Mouse (Mus musculus): Measurements from ENCODE around the gene Tmem256. TPM values are rescaled to one million over a fixed set of nuclear protein-coding genes. Genes with fewer than 3 reads are reported as not detected.
A peak's percentile ranks its signal among the peaks of the same experiment; 100 is the strongest.

Gene Tmem256
- polyA plus RNA-seq, 1 experiment, result 99.3 TPM

DNA sequence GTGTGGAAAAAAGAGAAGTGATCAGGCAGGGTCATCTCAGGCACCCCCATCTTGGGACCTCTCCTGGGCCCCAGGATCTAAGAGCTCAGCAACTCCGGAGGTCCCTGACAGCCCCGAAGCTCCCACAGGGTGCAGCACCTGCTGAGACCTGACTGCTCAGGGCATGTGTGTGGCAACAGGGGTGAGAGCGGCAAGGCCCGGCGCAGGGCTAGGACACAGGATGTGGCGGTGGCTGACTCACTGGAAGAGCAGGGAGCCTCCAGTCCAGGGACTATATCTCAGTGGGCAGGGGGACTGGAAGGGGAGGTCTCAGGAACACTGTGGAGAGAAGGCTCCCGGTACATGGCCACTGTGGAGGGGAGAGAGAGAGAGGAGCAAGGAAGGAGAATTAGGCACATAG lies 40.4 kb upstream of the Tmem256 start:
- Histone ChIP-seq H3K36me3 (ENCODE audit: control insufficient read depth, insufficient read depth, low read length) (no peaks in the 10 kb centered on the region), H3K27me3 (ENCODE audit: control insufficient read depth, insufficient read depth, low read length) (0 out of 2 replicates have a peak, but pooled peaks cover 4% of the 10 kb centered on the region), H3K4me1 (ENCODE audit: control insufficient read depth, insufficient read depth, insufficient read length, low read length) (peaks cover 21% of the 10 kb centered on the region), H3K4me3 (ENCODE audit: low read depth, low read length) (no peak overlapping the region), H3K27ac (ENCODE audit: insufficient read depth, low read depth, low read length) (no peak overlapping the region)
- WGBS, result 88% methylated on average over 7 of the region's 7 CpGs
- no peak for TF ChIP-seq POLR2A (IDR thresholded peaks at IDR 0.05; ENCODE audit: low read depth, low read length)
- no peak for TF ChIP-seq CTCF (IDR thresholded peaks at IDR 0.05; ENCODE audit: extremely low read depth, insufficient read length, insufficient replicate concordance, low read depth, low read length)

DNA sequence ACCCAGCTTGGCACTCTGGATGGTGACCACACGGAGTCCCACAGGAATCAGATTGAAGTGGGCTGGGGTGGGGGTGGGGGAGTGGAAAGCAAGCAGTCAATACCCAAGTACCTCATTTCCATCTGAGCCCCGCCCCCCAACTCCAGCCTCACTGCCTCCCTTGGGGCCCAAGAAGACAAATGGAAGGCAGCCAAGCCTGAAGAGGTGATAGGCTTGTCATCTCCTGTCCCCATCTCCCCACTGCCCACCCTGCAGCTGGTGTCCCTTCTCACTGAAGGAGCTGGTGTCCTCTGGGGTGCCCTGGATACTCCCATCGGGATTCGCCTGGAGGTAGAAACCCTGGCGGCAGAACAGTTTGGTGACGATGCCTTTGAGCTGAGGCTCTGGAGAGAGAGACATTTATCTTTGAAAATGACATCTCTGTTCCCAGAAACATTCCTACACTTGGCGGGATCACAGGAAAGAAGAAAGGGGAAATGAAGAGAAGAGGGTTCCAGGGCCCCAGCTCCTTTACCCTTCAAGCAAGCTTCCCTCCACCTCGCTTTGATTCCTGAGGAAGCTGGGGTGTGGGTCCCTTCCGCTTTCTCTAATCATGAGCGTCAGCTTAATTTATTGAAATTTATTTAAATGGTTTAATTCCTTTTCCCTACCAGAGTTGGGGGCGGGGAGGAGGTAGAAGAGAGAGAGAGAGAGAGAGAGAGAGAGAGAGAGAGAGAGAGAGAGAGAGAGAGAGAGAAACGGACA lies 38.7 kb upstream of the Tmem256 start:
- TF ChIP-seq CTCF (IDR thresholded peaks at IDR 0.05; ENCODE audit: extremely low read depth, insufficient read length, insufficient replicate concordance, low read depth, low read length), result no peak
- no peak for TF ChIP-seq POLR2A (IDR thresholded peaks at IDR 0.05; ENCODE audit: low read depth, low read length)
- Histone ChIP-seq H3K4me1 (ENCODE audit: control insufficient read depth, insufficient read depth, insufficient read length, low read length) (peaks cover 21% of the 10 kb centered on the region), H3K36me3 (ENCODE audit: control insufficient read depth, insufficient read depth, low read length) (no peaks in the 10 kb centered on the region), H3K27me3 (ENCODE audit: control insufficient read depth, insufficient read depth, low read length) (0 out of 2 replicates have a peak, but pooled peaks cover 4% of the 10 kb centered on the region), H3K4me3 (ENCODE audit: low read depth, low read length) (no peak overlapping the region), H3K27ac (ENCODE audit: insufficient read depth, low read depth, low read length) (no peak overlapping the region)
- WGBS, result 70% methylated on average over 12 of the region's 12 CpGs

DNA sequence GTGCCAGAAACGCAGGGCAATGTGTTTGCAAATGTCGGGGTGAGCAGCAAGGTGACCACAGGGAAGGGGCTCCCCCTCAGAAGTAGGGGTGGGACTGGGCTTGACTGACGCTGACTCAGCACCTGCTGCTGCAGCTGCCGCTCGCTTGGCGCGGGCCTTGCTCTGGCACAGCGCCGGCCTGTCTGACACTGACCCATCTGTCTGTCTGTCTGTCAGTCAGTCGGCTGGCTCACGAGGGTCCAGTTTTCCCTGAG lies 38.2 kb upstream of the Tmem256 start:
- H3K27me3 ChIP-seq (ENCODE audit: control insufficient read depth, insufficient read depth, low read length), result 0 out of 2 replicates have a peak, but pooled peaks cover 4% of the 10 kb centered on the region
- TF ChIP-seq CTCF (IDR thresholded peaks at IDR 0.05; ENCODE audit: extremely low read depth, insufficient read length, insufficient replicate concordance, low read depth, low read length) (no peak), POLR2A (IDR thresholded peaks at IDR 0.05; ENCODE audit: low read depth, low read length) (no peak)
- no peaks in the 10 kb centered on the region for H3K36me3 ChIP-seq (ENCODE audit: control insufficient read depth, insufficient read depth, low read length)
- WGBS, result 31% methylated on average over 11 of the region's 11 CpGs
- peaks cover 21% of the 10 kb centered on the region for H3K4me1 ChIP-seq (ENCODE audit: control insufficient read depth, insufficient read depth, insufficient read length, low read length)
- H3K27ac ChIP-seq (ENCODE audit: insufficient read depth, low read depth, low read length), result no peak overlapping the region
- no peak overlapping the region for H3K4me3 ChIP-seq (ENCODE audit: low read depth, low read length)

DNA sequence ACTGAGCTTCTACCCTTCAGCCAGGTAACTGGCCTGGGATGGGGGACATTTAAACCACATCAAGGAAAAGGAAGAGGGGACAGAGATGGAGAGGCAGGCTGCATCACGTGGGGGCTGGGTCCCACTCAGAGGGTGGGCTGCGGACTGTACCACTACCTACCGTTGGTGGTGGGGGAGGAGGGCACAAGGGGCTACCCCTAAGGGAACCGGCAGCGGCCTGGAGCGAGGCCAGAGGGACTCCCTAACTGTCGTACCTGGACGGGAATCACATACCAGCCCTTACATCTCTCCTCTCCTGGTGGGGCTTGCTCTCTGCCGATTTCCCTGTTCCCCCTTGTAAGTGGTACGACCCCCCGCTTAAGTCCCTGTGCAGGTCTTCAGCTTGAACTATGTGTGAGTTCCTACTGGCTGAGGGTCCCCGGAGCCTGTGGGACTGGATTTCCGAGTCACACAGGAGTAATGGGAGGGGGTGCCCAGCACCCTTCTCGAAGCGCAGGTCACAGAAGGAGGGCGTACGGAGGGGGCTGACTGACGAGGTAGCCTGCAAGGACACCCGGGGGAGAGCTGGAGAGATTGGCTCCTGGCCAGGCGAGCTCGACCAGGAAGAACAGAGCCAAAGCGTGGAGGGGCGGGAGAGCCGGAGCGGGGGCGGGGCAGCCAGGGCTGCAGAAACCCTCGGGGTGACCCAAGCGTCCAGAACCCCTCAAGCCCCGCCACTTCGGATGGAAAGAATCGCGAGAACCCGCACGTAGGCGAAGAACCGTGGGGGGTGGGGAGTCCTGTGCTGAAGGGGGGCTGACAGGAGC lies 37.7 kb upstream of the Tmem256 start:
- peak overlapping the region; percentile 60 for H3K4me3 ChIP-seq (ENCODE audit: low read depth, low read length)
- H3K27ac ChIP-seq (ENCODE audit: insufficient read depth, low read depth, low read length), result no peak overlapping the region
- H3K27me3 ChIP-seq (ENCODE audit: control insufficient read depth, insufficient read depth, low read length), result 0 out of 2 replicates have a peak, but pooled peaks cover 4% of the 10 kb centered on the region
- H3K36me3 ChIP-seq (ENCODE audit: control insufficient read depth, insufficient read depth, low read length), result no peaks in the 10 kb centered on the region
- peaks cover 20% of the 10 kb centered on the region for H3K4me1 ChIP-seq (ENCODE audit: control insufficient read depth, insufficient read depth, insufficient read length, low read length)
- WGBS, result 7% methylated on average over 36 of the region's 36 CpGs
- no peak for TF ChIP-seq POLR2A (IDR thresholded peaks at IDR 0.05; ENCODE audit: low read depth, low read length)
- no peak for TF ChIP-seq CTCF (IDR thresholded peaks at IDR 0.05; ENCODE audit: extremely low read depth, insufficient read length, insufficient replicate concordance, low read depth, low read length)

DNA sequence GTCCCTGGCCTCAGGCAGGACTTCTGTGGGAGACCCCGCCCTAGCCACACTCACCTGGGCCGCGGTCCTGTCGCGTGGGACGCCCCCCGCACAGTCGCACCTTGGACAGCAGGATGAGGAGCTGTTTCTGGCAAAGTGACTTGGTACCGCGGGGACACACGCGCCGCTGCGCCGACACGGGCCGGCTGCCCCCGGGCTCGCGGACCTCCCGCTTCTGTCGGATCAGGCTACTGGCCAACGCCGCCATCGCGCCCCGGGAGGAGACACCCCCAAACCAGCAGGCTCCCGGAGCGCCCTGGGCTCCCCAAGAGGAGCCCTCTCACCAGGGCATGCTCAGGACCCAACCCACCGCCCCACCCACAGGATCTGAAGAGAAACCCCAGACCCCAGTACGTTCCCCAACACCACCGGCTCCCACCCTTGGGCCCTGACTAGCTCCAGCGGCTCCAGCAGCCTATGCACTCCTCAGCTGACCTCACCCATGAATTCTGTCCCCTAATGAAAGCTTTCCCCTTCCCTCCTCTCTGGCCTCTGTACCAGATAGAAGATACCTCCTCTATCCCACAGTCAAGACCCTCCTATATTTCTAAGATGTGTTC lies 36.8 kb upstream of the Tmem256 start, which contains the start of gene Fgf11:
Gene Fgf11 (minus strand): TSS at position 479 of the 599 bp plus-strand sequence.
- Histone ChIP-seq H3K36me3 (ENCODE audit: control insufficient read depth, insufficient read depth, low read length) (no peaks in the 10 kb centered on the region), H3K27me3 (ENCODE audit: control insufficient read depth, insufficient read depth, low read length) (0 out of 2 replicates have a peak, but pooled peaks cover 4% of the 10 kb centered on the region), H3K27ac (ENCODE audit: insufficient read depth, low read depth, low read length) (peak within 1 kb of the TSS; percentile 17; the same call in 1 of the 2 replicates), H3K4me1 (ENCODE audit: control insufficient read depth, insufficient read depth, insufficient read length, low read length) (peaks cover 19% of the 10 kb centered on the region), H3K4me3 (ENCODE audit: low read depth, low read length) (peak within 1 kb of the TSS; percentile 64)
- WGBS, result 4% methylated on average over 33 of the region's 33 CpGs
- TF ChIP-seq POLR2A (IDR thresholded peaks at IDR 0.05; ENCODE audit: low read depth, low read length) (no peak), CTCF (IDR thresholded peaks at IDR 0.05; ENCODE audit: extremely low read depth, insufficient read length, insufficient replicate concordance, low read depth, low read length) (no peak)

DNA sequence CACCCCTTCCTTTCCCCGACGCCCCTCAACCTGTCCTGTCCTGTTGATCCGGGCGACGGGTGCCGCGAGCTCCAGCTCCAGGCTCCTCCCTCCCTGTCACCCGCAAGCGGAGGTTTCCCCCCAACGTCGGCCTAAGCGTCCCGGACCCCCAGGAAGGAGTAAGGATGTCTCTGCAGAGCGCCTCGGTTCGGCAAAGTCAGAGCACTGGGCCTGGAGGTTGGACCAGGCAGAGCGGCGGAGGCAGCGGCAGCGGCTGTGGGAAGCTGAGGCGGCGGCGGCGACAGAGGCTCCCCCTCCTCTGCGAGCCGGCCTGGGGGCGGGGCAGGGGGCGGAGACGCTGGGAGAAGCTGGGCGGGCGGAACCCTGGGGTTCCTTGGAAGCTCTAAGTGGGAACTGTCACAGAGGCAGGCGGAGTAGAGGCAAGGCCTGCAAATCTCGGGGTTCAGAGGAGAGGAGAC lies 35.6 kb upstream of the Tmem256 start:
- under 1% methylated on average over 33 of the region's 33 CpGs for WGBS
- H3K27ac ChIP-seq (ENCODE audit: insufficient read depth, low read depth, low read length), result peak overlapping the region; percentile 17; the same call in 1 of the 2 replicates
- peak; percentile 84 for TF ChIP-seq POLR2A (IDR thresholded peaks at IDR 0.05; ENCODE audit: low read depth, low read length)
- TF ChIP-seq CTCF (IDR thresholded peaks at IDR 0.05; ENCODE audit: extremely low read depth, insufficient read length, insufficient replicate concordance, low read depth, low read length), result no peak
- H3K4me1 ChIP-seq (ENCODE audit: control insufficient read depth, insufficient read depth, insufficient read length, low read length), result peaks cover 19% of the 10 kb centered on the region
- H3K27me3 ChIP-seq (ENCODE audit: control insufficient read depth, insufficient read depth, low read length), result 0 out of 2 replicates have a peak, but pooled peaks cover 4% of the 10 kb centered on the region
- H3K36me3 ChIP-seq (ENCODE audit: control insufficient read depth, insufficient read depth, low read length), result no peaks in the 10 kb centered on the region
- peak overlapping the region; percentile 64 for H3K4me3 ChIP-seq (ENCODE audit: low read depth, low read length)

All from small intestine, adult 2 months (tissue).